Mouse (Mus musculus) hindbrain, embryonic 10.5 days (tissue): Measurements from ENCODE around the gene 2410137M14Rik. TPM values are rescaled to one million over a fixed set of nuclear protein-coding genes. Genes with fewer than 3 reads are reported as not detected.
A peak's percentile ranks its signal among the peaks of the same experiment; 100 is the strongest.
"Not testable (repeated sequence)": the region's sequence is repeated elsewhere in the genome, so short reads cannot be mapped to it uniquely, and the experiment has no call there.

Experiments used
- DNase-seq: peaks from one replicate; pipeline ENCODE4 v3.0.0-alpha.2; 2017; ENCODE audit warnings: low spot score
- H3K27ac ChIP-seq: fragments of 300-500 bp; sonication (generic); 2 replicates; pipeline ENCODE4 v1.5.1; 2016; ENCODE audit warnings: mild to moderate bottlenecking, moderate library complexity
- H3K27me3 ChIP-seq: fragments of 300-500 bp; sonication (generic); 2 replicates; pipeline ENCODE4 v1.6.1; 2016; ENCODE audit warnings: mild to moderate bottlenecking; ENCODE audit not compliant: poor library complexity, insufficient read depth, severe bottlenecking
- H3K36me3 ChIP-seq: fragments of 300-500 bp; sonication (generic); 2 replicates; pipeline ENCODE4 v1.6.1; 2016; ENCODE audit warnings: mild to moderate bottlenecking, moderate library complexity
- H3K4me1 ChIP-seq: fragments of 300-500 bp; sonication (generic); replicated peaks from 2 replicates; pipeline ENCODE4 v1.6.1; 2016; ENCODE audit warnings: mild to moderate bottlenecking
- H3K4me3 ChIP-seq: fragments of 300-500 bp; sonication (generic); 2 replicates; pipeline ENCODE4 v1.5.1; 2016; ENCODE audit warnings: mild to moderate bottlenecking, moderate library complexity
- H3K9me3 ChIP-seq: fragments of 300-500 bp; sonication (generic); 2 replicates; pipeline ENCODE4 v1.6.1; 2016; ENCODE audit warnings: mild to moderate bottlenecking, moderate library complexity
- WGBS: fragments of 180-500 bp; shearing (Covaris S2); methylation state at CpG from one replicate; pipeline ENCODE4 v1.1.7; 2016; 5-methylcytosine and 5-hydroxymethylcytosine counted together
- polyA plus RNA-seq: library from polyadenylated mRNA; unstranded; fragments of >200 nt; fragmentation: Nextera tagmentation; extraction: Ambion mirVana; gene quantifications from 2 replicates; pipeline ENCODE4 v1.2.1, GENCODE M21; 2016

2410137M14Rik gene
- polyA plus RNA-seq, 1 experiment from 2014 or later = not detected

DNA sequence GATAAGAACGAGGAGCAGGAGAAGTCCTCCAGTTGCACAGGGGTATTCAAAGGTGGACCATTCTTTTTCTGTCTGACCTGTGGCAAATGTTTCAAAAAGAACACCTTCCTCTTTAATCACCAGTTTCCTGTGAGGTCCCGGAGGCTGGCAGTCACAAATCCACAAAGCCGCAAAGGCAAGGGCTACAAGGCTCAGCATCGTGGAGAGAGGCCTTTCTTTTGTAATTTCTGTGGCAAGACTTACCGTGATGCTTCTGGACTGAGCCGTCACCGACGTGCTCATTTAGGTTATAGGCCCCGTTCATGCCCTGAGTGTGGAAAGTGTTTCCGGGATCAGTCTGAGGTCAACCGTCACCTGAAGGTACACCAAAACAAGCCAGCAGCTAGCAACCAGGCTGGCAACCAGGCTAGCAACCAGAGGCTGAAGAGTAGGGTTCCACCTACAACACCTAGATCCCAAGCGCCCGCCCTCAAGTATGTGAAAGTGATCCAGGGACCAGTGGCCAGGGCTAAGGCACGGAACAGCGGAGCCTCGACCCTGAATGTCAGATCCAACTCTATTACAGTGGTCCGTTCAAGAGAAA is 28.5 kb upstream of the 2410137M14Rik start:
- no peak for DNase-seq
- Histone ChIP-seq H3K9me3 (no peaks in the 10 kb centered on the region), H3K27ac (no peak overlapping the region), H3K4me3 (no peak overlapping the region), H3K4me1 (no peaks in the 10 kb centered on the region), H3K36me3 (peaks cover 72% of the 10 kb centered on the region), H3K27me3 (no peaks in the 10 kb centered on the region)
- WGBS = 94% methylated on average over 17 of the region's 17 CpGs

DNA sequence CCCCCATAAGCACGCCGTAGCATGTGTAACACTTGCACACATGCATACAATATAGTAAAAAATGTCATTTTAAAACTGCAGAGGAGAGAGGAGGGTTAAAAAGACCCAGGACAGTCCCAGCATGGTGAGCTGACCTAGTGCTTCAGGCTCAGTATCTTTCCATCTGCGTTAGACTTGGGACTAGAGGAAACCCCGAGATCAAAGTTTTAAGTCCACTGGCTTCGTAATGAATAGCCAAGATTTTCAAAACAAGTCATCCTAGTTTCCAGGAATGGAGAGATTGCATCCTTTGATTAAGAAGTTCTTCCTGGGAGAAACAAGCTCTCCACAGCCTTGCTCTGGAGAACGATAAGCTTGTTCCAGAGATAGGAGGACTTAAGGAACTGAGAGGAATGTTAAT is 27.1 kb upstream of the 2410137M14Rik start:
- H3K4me3 ChIP-seq = no peak overlapping the region
- WGBS = 92% methylated on average over 6 of the region's 6 CpGs
- H3K36me3 ChIP-seq = peaks cover 77% of the 10 kb centered on the region
- no peaks in the 10 kb centered on the region for H3K27me3 ChIP-seq
- H3K27ac ChIP-seq = no peak overlapping the region
- no peaks in the 10 kb centered on the region for H3K9me3 ChIP-seq
- no peak for DNase-seq
- peaks cover 3% of the 10 kb centered on the region; the same call in 1 of the 2 replicates for H3K4me1 ChIP-seq

DNA sequence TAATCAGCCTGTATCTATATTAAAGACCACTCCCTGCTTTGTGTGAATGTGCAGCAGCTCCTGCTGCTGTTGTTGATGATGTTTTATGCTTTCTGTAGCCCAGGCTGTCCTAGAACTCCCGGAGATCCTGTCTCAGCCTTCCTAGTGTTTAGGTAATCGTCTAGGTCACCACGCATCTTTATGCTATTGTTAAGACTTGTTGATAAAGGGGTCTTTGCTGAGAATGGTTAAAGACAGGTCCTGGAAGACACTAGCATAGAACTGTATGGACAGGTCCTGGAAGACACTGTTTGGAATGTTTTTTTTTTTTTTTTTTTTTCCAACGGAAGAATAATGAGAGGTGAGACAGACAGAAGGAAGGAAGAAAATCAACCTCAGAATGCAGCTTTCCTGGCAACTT is 22.3 kb upstream of the 2410137M14Rik start:
- WGBS = 46% methylated on average over 4 of the region's 4 CpGs
- Histone ChIP-seq H3K27me3 (no peaks in the 10 kb centered on the region), H3K36me3 (peaks cover 42% of the 10 kb centered on the region), H3K4me3 (peak overlapping the region; percentile 80), H3K9me3 (no peaks in the 10 kb centered on the region), H3K27ac (peak overlapping the region; percentile 98), H3K4me1 (peaks cover 16% of the 10 kb centered on the region; the same call in 1 of the 2 replicates)
- no peak for DNase-seq

DNA sequence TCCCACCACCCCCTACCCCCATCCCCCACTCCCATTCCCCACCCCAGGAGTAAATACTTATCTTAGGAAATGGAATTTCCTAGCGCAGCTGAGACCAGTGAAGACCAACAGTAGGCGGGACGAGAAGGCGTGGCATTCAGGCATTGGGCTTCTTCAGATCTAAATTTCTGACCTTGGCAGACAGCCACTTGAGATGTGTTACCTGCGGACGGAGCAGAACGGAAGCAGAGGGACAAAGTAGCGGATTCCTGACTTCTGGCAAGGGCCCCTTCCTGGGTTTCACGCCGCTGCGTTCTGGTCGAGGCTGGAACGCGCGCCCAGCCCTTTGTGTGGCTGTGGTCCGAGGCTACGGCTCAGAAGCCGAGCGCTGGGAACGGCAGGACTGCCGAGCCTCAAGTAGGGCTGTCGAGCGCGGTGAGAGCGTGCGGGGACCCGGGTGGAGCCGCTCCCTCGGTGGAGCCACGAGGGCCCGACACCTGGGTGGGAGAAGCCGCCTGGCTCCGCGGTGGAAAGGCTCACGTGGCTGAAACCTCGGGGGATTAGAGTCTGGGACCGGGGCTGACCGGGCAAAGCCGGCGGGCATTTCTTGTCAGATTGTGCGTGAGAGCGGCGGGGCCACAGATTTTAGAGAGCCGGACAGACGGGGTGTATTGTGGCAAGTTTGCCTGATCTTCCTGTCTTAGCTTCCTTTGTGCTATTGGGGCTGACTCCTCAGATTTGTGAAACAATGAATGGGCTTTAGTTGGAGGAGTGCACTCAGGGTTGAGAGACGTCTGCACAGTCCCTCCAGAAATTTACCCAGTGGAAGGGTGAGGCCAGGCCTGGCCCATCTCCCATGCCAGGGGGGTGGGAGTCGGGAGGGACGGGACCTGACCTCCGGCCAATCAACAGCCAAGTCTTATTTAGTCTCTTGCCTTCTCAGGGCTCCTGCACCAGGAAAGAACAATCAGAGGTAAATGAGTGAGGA is 21.6 kb upstream of the 2410137M14Rik start:
- Histone ChIP-seq H3K36me3 (peaks cover 35% of the 10 kb centered on the region), H3K4me1 (peaks cover 16% of the 10 kb centered on the region; the same call in 1 of the 2 replicates), H3K27me3 (no peaks in the 10 kb centered on the region), H3K4me3 (peak overlapping the region; percentile 80), H3K9me3 (no peaks in the 10 kb centered on the region), H3K27ac (peak overlapping the region; percentile 98)
- WGBS = under 1% methylated on average over 49 of the region's 49 CpGs
- peak; percentile 79 for DNase-seq

DNA sequence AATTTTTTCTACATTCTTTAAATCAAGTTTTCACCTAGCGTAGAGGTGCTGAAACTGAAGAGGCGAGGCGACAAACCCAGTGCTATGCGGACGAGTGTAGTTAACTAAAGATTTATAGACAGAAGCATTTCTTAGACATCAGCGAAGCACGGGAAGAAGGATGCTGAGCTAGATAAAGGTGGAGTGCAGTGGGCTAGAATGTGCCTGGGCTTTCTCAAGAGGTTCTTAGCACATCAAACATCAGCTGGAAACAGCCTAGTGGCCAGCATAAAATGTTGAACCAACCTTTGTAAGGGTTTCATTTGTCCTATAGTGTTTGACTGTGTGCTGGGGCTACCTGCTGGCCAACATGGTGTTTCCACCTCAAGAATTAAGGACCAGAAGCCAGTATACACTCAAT is 19.8 kb upstream of the 2410137M14Rik start, which contains the start of gene Zfp57:
Zfp57 (plus strand) TSS at position 301 of the 400 bp plus-strand sequence.
- H3K9me3 ChIP-seq = no peaks in the 10 kb centered on the region
- no peaks in the 10 kb centered on the region for H3K27me3 ChIP-seq
- peaks cover 19% of the 10 kb centered on the region; the same call in 1 of the 2 replicates for H3K4me1 ChIP-seq
- H3K27ac ChIP-seq = peak within 1 kb of the TSS; percentile 98
- peak within 1 kb of the TSS; percentile 80 for H3K4me3 ChIP-seq
- WGBS = 97% methylated on average over 7 of the region's 7 CpGs
- no peak for DNase-seq
- H3K36me3 ChIP-seq = peaks cover 18% of the 10 kb centered on the region

DNA sequence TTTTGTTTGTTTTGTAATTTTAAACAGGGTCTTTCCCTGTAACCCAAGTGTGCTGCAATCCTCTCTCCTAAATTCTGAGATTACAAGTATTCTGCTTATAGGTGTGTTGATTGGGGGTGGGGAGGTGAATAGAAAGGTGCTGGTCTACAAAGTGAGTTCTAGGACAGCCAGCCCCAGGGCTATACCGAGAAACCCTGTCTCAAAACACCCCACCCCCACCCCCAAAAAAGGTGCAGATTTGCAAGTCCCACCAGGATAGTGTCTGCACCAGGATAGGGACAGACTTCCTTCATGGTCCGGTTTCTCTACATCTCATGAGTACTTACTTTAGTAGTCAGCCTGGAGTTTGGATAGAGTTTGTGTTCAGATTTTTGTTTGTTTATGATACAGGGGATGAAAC is 17.4 kb upstream of the 2410137M14Rik start:
- 68% methylated on average over 2 of the region's 2 CpGs for WGBS
- H3K9me3 ChIP-seq = no peaks in the 10 kb centered on the region
- H3K27me3 ChIP-seq = no peaks in the 10 kb centered on the region
- H3K36me3 ChIP-seq = no peaks in the 10 kb centered on the region
- no peak for DNase-seq
- H3K4me3 ChIP-seq = no peak overlapping the region
- peaks cover 19% of the 10 kb centered on the region; the same call in 1 of the 2 replicates for H3K4me1 ChIP-seq
- no peak overlapping the region for H3K27ac ChIP-seq

DNA sequence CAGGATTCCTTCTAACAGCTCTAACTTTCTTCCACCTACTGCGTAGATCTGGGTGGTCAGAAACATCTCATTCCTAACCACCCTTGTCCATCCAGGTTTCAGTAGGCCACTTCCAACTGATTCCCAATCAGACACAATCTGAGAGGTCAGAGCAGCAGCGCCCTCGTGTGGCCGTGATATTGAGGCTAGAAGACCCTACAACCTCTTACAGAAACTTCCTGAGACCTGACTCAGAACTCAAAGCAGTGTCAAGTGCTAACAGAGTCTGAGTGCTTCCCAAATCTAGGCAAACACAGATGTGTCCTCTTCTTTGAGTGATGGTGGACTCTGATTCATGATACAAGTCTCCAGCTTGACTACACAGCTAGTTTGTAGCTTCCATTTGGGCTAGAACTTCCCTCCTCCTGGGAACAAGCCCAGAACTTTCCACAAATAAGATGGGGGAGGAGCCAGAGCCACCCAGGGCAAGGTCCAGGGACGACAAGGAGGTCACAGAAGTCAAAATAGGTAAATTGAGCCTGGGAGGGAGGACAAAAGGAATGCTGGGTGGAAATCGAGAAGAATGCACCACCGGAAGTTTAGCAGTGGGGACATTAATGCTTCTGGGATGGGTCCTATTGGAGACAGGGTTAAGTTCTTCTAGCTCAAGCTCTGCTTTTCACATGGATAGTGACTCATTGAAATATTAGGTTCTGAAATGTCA is 16.1 kb upstream of the 2410137M14Rik start:
- Histone ChIP-seq H3K27ac (no peak overlapping the region), H3K4me1 (0 out of 2 replicates have a peak, but pooled peaks cover 8% of the 10 kb centered on the region), H3K36me3 (no peaks in the 10 kb centered on the region), H3K4me3 (no peak overlapping the region), H3K9me3 (no peaks in the 10 kb centered on the region), H3K27me3 (no peaks in the 10 kb centered on the region)
- peak; percentile 84 for DNase-seq
- 29% methylated on average over 7 of the region's 7 CpGs for WGBS

DNA sequence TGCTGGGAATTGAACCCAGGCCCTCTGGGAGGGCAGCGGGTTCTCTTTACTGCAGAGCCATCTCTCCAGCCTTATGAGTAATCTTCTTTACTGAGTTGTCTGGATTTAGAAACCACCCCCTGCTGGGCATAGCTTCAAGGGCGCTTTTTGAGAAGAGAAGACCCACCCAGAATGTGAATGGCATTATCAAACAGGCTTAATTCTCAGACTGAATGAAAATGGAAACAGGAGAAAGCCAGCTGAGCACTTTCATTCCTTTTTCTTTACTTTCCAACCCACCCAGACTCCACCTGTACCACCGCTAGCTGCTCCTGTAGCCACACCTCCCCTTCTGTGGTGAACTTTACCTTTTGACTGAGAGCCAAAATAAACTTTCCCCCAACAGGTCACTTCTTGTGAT is 14.4 kb upstream of the 2410137M14Rik start:
- 0 out of 2 replicates have a peak, but pooled peaks cover 3% of the 10 kb centered on the region for H3K4me1 ChIP-seq
- no peak overlapping the region for H3K27ac ChIP-seq
- peaks cover 10% of the 10 kb centered on the region for H3K27me3 ChIP-seq
- H3K4me3 ChIP-seq = no peak overlapping the region
- 53% methylated on average over 3 of the region's 3 CpGs for WGBS
- H3K36me3 ChIP-seq = no peaks in the 10 kb centered on the region
- DNase-seq = no peak
- H3K9me3 ChIP-seq = no peaks in the 10 kb centered on the region

DNA sequence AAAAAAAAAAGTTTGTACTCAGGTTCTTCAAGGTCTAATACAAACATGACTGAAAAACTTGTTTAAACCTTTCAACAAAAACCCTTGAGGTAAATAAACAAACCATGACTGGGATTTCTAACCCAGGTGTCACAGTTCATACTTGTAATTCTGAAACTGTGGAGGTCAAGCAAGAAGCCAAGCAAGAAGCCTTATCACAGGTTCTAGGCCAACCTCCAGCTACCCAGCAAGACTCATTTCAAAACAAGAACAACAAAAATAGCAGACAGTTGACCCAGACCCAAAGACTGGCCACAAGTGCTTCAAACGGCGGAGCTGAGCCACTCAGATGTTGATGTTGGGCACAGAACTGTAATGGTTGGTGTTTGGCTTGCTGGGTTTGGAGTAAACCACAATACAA is 13.5 kb upstream of the 2410137M14Rik start:
- Histone ChIP-seq H3K27ac (no peak overlapping the region), H3K4me1 (0 out of 2 replicates have a peak, but pooled peaks cover 3% of the 10 kb centered on the region), H3K27me3 (peaks cover 16% of the 10 kb centered on the region), H3K4me3 (no peak overlapping the region), H3K9me3 (no peaks in the 10 kb centered on the region), H3K36me3 (no peaks in the 10 kb centered on the region)
- no peak for DNase-seq
- 91% methylated on average over 2 of the region's 2 CpGs for WGBS

DNA sequence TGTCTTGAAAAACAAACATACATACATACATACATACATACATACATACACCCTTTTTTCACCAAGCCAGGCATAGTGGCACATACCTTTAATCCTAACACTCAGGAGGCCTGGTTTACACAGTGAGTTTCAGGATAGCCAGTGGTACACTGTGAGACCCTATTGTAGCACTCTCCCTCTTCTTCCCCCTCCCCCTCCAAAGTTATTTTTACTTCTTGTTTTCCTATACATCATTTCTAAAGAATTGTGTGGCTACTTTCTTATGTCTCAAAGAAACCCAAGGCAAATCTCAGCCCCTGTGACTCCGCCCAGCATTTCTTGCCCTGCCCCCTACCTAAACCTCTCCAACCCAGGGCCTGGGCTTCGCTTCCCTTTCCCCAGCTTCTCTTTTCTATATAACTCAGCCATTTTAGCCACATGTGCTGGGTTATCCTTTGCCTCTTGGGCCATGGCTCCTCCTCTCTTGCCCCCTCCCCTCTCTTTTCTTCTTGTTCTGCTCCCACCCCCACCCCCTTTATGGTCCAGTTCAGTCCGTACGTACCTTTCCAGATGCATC is 12.8 kb upstream of the 2410137M14Rik start:
- Histone ChIP-seq H3K36me3 (no peaks in the 10 kb centered on the region), H3K27me3 (peaks cover 23% of the 10 kb centered on the region), H3K4me3 (no peak overlapping the region), H3K4me1 (peaks cover 3% of the 10 kb centered on the region; the same call in 1 of the 2 replicates), H3K9me3 (no peaks in the 10 kb centered on the region), H3K27ac (no peak overlapping the region)
- 83% methylated on average over 4 of the region's 4 CpGs for WGBS
- DNase-seq = no peak

DNA sequence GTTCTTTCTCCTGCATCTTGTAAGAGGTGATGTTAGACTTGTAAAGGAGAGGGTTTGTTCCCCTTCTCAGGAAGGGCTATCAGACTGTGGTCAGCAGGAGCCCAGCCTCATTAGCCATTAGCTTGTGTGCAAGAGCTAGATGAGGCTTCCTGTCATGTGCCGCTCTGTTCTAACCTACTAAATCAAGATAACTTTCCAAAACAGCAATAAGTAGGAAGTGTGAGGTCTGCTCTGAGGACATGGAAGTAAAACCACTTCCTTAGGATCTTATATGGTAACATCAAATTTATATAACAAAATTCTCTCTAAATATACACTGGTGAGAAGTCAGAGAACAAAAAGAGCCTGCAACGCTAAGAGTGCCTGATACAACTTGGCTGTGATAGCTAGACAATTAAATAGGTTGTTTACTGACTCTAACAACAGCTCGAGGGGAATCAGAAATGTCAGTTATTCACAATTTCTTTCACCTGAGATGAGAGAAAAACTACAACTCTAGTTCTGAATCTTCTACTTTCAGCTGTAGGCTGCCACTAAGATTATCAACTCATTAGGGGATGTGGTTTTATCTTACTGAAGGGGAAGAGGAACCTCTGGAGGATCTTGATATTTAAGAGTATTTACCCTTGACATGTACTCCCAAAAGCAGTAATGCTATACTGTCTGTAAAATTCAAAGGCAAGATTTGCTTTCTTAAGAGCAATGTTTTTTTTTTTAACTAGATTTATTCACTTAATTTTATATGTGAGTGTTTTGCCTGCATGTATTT is 11.5 kb upstream of the 2410137M14Rik start:
- H3K4me3 ChIP-seq = no peak overlapping the region
- H3K36me3 ChIP-seq = no peaks in the 10 kb centered on the region
- 84% methylated on average over 3 of the region's 3 CpGs for WGBS
- peaks cover 36% of the 10 kb centered on the region for H3K27me3 ChIP-seq
- DNase-seq = no peak
- H3K4me1 ChIP-seq = peaks cover 9% of the 10 kb centered on the region
- no peak overlapping the region for H3K27ac ChIP-seq
- no peaks in the 10 kb centered on the region for H3K9me3 ChIP-seq

DNA sequence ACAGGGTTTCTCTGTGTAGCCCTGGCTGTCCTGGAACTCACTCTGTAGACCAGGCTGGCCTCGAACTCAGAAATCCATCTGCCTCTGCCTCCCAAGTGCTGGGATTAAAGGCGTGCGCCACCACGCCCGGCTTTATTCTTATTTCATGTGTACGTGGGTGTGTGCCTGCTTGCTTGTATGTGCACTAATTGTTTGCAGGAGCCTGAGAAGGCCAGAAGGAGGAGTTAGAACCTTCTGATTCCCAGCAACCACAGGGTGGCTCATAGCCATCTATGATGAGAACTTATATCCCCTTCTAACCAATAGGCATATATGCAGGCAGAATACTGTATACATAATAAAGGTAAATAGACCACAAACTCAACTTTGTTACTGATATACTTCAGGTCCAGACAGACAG is 9.6 kb upstream of the 2410137M14Rik start:
- not testable (repeated sequence) for H3K36me3 ChIP-seq, DNase-seq, H3K4me1 ChIP-seq, H3K9me3 ChIP-seq, H3K27ac ChIP-seq, H3K4me3 ChIP-seq
- H3K27me3 ChIP-seq = peaks cover 48% of the 10 kb centered on the region
- WGBS = 93% methylated on average over 6 of the region's 6 CpGs
